Mouse (Mus musculus) testis, adult 2 months (tissue): ENCODE data around the gene Tmem132d.

Source experiments
- CTCF ChIP-seq: fragments of 200-500 bp; IDR thresholded peaks from 2 replicates; pipeline ENCODE4 v1.5.1; 2012; ENCODE audit warnings: low read depth, mild to moderate bottlenecking, inconsistent platforms, low read length, moderate library complexity; ENCODE audit not compliant: control insufficient read depth, insufficient read depth, insufficient replicate concordance
- POLR2A ChIP-seq: fragments of 200-500 bp; IDR thresholded peaks from 2 replicates; pipeline ENCODE4 v1.6.1; 2012; ENCODE audit warnings: low read depth, mild to moderate bottlenecking, inconsistent platforms, low read length, moderate library complexity; ENCODE audit not compliant: control insufficient read depth

GRCm38 (mm10) chr5:128480816-128481215, 47.9 kb upstream of the Tmem132d start:
- peak; percentile 17; the same call in 1 of the 2 replicates for TF ChIP-seq CTCF
- no peak for TF ChIP-seq POLR2A
